Mouse (Mus musculus) neural tube, embryonic 11.5 days (tissue): ENCODE results near the gene Piwil4. TPM values are rescaled to one million over a fixed set of nuclear protein-coding genes. Genes with fewer than 3 reads are reported as not detected.

Experiments
- ATAC-seq: fragments of 200-750 bp; cut with Nextera tagmentation; 2 replicates; pipeline ENCODE4 v1.8.0; 2017; ENCODE audit warnings: moderate number of reproducible peaks, mild to moderate bottlenecking, moderate TSS enrichment, moderate library complexity; ENCODE audit not compliant: insufficient read depth, low FRiP score, low TSS enrichment
- DNase-seq: peaks from one replicate; pipeline ENCODE4 v3.0.0-alpha.2; 2015; ENCODE audit warnings: low spot score
- H3K27ac ChIP-seq: fragments of 300-500 bp; sonication (generic); 2 replicates; pipeline ENCODE4 v1.5.1; 2014; ENCODE audit warnings: low read depth, mild to moderate bottlenecking, low read length
- H3K27me3 ChIP-seq: fragments of 300-500 bp; sonication (generic); 2 replicates; pipeline ENCODE4 v1.6.1; 2014; ENCODE audit warnings: mild to moderate bottlenecking, low read length, mixed read lengths; ENCODE audit not compliant: control insufficient read depth, insufficient read depth
- H3K36me3 ChIP-seq: fragments of 300-500 bp; sonication (generic); 2 replicates; pipeline ENCODE4 v1.6.1; 2014; ENCODE audit warnings: mild to moderate bottlenecking, low read length, moderate library complexity, mixed read lengths; ENCODE audit not compliant: control insufficient read depth, insufficient read depth
- H3K4me1 ChIP-seq: fragments of 300-500 bp; sonication (generic); 2 replicates; pipeline ENCODE4 v1.6.1; 2014; ENCODE audit warnings: low read length, mixed read lengths; ENCODE audit not compliant: control insufficient read depth, insufficient read depth
- H3K4me2 ChIP-seq: fragments of 300-500 bp; sonication (generic); 2 replicates; pipeline ENCODE4 v1.6.1; 2014; ENCODE audit warnings: low read depth, mild to moderate bottlenecking, moderate library complexity
- H3K4me3 ChIP-seq: fragments of 300-500 bp; sonication (generic); 2 replicates; pipeline ENCODE4 v1.5.1; 2014; ENCODE audit warnings: low read depth, low read length
- H3K9ac ChIP-seq: fragments of 300-500 bp; sonication (generic); 2 replicates; pipeline ENCODE4 v1.6.1; 2014; ENCODE audit warnings: mild to moderate bottlenecking, low read length
- H3K9me3 ChIP-seq: fragments of 300-500 bp; sonication (generic); 2 replicates; pipeline ENCODE4 v1.6.1; 2016; ENCODE audit warnings: low read length; ENCODE audit not compliant: control insufficient read depth
- WGBS: fragments of 180-500 bp; shearing (Covaris S2); extraction: QIAGEN DNeasy Blood & Tissue Kit; methylation state at CpG from one replicate; pipeline ENCODE4 v1.1.7; 2014; 5-methylcytosine and 5-hydroxymethylcytosine counted together
- polyA plus RNA-seq: library from polyadenylated mRNA; unstranded; fragments of >200 nt; fragmentation: Nextera tagmentation; extraction: Ambion mirVana; gene quantifications from 2 replicates; pipeline ENCODE4 v1.2.1, GENCODE M21; 2014

Piwil4 gene
- polyA plus RNA-seq, 1 experiment from 2014 or later = 0.85 TPM

DNA sequence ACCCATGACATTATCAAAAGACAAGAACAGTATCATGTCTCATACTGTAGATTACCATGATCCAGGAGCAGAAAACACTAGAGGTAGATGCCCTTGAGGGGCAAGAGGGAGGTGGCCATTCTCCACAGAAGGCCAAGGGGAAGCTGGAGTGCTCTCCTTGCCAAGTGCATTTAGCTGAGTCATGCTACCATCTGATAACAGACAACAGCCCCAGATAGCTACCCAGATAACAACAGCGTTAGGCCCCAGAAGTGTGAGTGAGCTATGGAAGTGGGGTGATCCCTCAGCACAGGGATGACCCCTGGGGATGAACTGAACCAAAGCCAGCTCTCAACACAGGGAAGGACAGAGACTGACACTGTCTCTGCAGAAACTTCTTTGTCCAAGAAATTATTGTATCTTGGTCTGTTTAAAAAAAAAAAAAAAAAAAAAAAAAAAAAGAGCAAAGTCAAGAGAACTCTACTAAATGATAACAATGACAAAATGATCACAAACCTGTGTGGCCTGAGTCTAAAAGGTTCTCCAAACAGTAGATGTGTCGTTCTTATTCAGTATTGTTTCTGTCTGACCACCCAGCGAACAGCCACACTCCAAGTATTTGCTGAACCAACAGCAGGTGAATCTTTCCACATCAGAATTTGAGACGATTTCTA lies 909 bp downstream of the Piwil4 start:
- ATAC-seq (no peak), DNase-seq (no peak)
- Histone ChIP-seq H3K4me2 (no peak overlapping the region), H3K4me3 (no peak overlapping the region), H3K9me3 (no peaks in the 10 kb centered on the region), H3K9ac (no peak overlapping the region), H3K27me3 (no peaks in the 10 kb centered on the region), H3K36me3 (no peaks in the 10 kb centered on the region), H3K4me1 (no peaks in the 10 kb centered on the region), H3K27ac (no peak overlapping the region)
- WGBS = 86% methylated on average over 4 of the region's 4 CpGs

DNA sequence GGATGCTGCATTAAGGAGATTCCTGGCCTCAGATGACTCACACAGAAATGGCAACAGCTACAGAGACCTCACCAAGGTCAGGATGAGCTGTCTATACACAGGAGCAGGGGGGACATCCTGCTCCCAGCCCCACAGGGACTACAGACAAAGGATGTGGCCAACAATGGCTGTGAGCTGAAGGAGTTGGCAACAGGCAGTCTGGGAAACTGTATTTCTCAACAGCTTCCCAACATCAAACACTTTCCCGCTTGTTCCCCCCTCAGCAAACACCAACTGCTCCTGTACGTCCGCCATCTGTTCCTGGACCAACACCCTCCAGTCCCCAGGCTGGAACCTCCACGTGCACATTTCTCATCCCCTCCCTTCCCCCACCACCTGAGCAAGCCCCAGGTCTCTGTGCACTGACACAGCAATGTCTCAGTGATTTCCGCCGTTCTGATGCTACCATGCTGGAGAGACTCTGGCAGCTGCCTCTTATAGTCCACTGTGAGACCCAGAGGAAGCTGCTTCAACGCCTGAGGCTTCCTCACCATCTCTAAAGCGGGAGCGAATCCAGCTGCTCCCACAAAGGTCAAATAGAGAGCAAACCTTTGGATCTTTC lies 9.5 kb downstream of the Piwil4 start:
- Histone ChIP-seq H3K36me3 (no peaks in the 10 kb centered on the region), H3K27ac (no peak overlapping the region), H3K9ac (no peak overlapping the region), H3K9me3 (no peaks in the 10 kb centered on the region), H3K4me2 (no peak overlapping the region), H3K4me1 (peaks cover 7% of the 10 kb centered on the region; the same call in 1 of the 2 replicates), H3K4me3 (no peak overlapping the region), H3K27me3 (no peaks in the 10 kb centered on the region)
- DNase-seq (peak; percentile 27), ATAC-seq (peak; percentile 41; the same call in 1 of the 2 replicates)
- WGBS = 18% methylated on average over 9 of the region's 9 CpGs

DNA sequence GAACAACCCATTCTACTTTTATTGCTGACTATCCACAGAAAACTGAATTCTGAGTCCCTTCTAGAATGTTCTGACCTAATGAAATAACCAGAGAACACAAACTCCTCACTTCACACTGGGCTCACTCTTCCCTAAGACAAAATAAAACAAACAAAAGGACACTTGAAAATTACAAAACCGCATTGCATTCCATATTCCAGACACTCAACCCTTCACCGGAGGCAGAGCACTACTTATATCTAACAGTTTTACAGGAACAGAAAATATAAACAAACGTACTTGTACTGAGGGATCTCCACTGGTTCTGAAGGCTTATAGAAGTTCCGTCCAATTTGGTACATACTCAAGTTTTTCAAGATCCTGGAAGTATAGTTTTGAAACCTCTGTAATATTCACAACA lies 12.2 kb downstream of the Piwil4 start:
- Histone ChIP-seq H3K36me3 (no peaks in the 10 kb centered on the region), H3K4me1 (peaks cover 7% of the 10 kb centered on the region; the same call in 1 of the 2 replicates), H3K4me2 (no peak overlapping the region), H3K27me3 (no peaks in the 10 kb centered on the region), H3K9ac (no peak overlapping the region), H3K9me3 (no peaks in the 10 kb centered on the region), H3K27ac (no peak overlapping the region), H3K4me3 (no peak overlapping the region)
- ATAC-seq (no peak), DNase-seq (no peak)
- 95% methylated on average over 4 of the region's 4 CpGs for WGBS

- WGBS = 69% methylated on average over 4 of the region's 4 CpGs
- Histone ChIP-seq H3K27ac (no peak overlapping the region), H3K4me1 (peaks cover 7% of the 10 kb centered on the region; the same call in 1 of the 2 replicates), H3K4me3 (no peak overlapping the region), H3K27me3 (no peaks in the 10 kb centered on the region), H3K4me2 (no peak overlapping the region), H3K9me3 (no peaks in the 10 kb centered on the region), H3K9ac (no peak overlapping the region), H3K36me3 (no peaks in the 10 kb centered on the region)
- ATAC-seq (no peak), DNase-seq (no peak)
Observed at GRCm38 (mm10) chr9:14726629-14727028, 13.9 kb downstream of the Piwil4 start.

- WGBS = 94% methylated on average over 6 of the region's 6 CpGs
- no peaks in the 10 kb centered on the region for H3K36me3 ChIP-seq
- no peak overlapping the region for H3K4me2 ChIP-seq
- peaks cover 4% of the 10 kb centered on the region; the same call in 1 of the 2 replicates for H3K4me1 ChIP-seq
- no peaks in the 10 kb centered on the region for H3K9me3 ChIP-seq
- no peak overlapping the region for H3K27ac ChIP-seq
- H3K9ac ChIP-seq = no peak overlapping the region
- ATAC-seq (no peak), DNase-seq (no peak)
- H3K4me3 ChIP-seq = no peak overlapping the region
- H3K27me3 ChIP-seq = no peaks in the 10 kb centered on the region
Observed at GRCm38 (mm10) chr9:14726005-14726404, 14.5 kb downstream of the Piwil4 start.

- DNase-seq (no peak), ATAC-seq (no peak)
- Histone ChIP-seq H3K9ac (no peak overlapping the region), H3K9me3 (no peaks in the 10 kb centered on the region), H3K4me2 (no peak overlapping the region), H3K4me1 (no peaks in the 10 kb centered on the region), H3K4me3 (no peak overlapping the region), H3K27ac (no peak overlapping the region), H3K36me3 (no peaks in the 10 kb centered on the region), H3K27me3 (no peaks in the 10 kb centered on the region)
- 80% methylated on average over 5 of the region's 5 CpGs for WGBS
Observed at GRCm38 (mm10) chr9:14724755-14725420, 15.6 kb downstream of the Piwil4 start.

GRCm38 (mm10) chr9:14721610-14722009 lies 18.9 kb downstream of the Piwil4 start:
- Histone ChIP-seq H3K4me1 (no peaks in the 10 kb centered on the region), H3K27ac (no peak overlapping the region), H3K4me3 (no peak overlapping the region), H3K27me3 (no peaks in the 10 kb centered on the region), H3K36me3 (no peaks in the 10 kb centered on the region), H3K9ac (no peak overlapping the region), H3K4me2 (no peak overlapping the region), H3K9me3 (no peaks in the 10 kb centered on the region)
- ATAC-seq (no peak), DNase-seq (no peak)
- 81% methylated on average over 5 of the region's 5 CpGs for WGBS

- Histone ChIP-seq H3K4me1 (no peaks in the 10 kb centered on the region), H3K4me3 (no peak overlapping the region), H3K9me3 (no peaks in the 10 kb centered on the region), H3K27me3 (no peaks in the 10 kb centered on the region), H3K4me2 (no peak overlapping the region), H3K9ac (no peak overlapping the region), H3K27ac (no peak overlapping the region), H3K36me3 (no peaks in the 10 kb centered on the region)
- DNase-seq (no peak), ATAC-seq (no peak)
- 28% methylated on average over 2 of the region's 2 CpGs for WGBS
Observed at GRCm38 (mm10) chr9:14720384-14720783, 20.1 kb downstream of the Piwil4 start.

GRCm38 (mm10) chr9:14718332-14718691 lies 22.2 kb downstream of the Piwil4 start:
- ATAC-seq (no peak), DNase-seq (no peak)
- Histone ChIP-seq H3K4me2 (no peak overlapping the region), H3K9me3 (no peaks in the 10 kb centered on the region), H3K27ac (no peak overlapping the region), H3K4me1 (no peaks in the 10 kb centered on the region), H3K4me3 (no peak overlapping the region), H3K9ac (no peak overlapping the region), H3K27me3 (no peaks in the 10 kb centered on the region), H3K36me3 (no peaks in the 10 kb centered on the region)
